Mouse (Mus musculus): ENCODE measurements around the gene Prickle3. TPM values are rescaled to one million over a fixed set of nuclear protein-coding genes. Genes with fewer than 3 reads are reported as not detected.

Gene Prickle3
- 8.4 and 12.5 TPM in 2 replicates for total RNA-seq (2014; fragmentation: Nextera tagmentation)
- 2.6 and 2.7 TPM in 2 replicates for total RNA-seq (2017)

- ATAC-seq (replicated peaks; ENCODE audit: poor library complexity, severe bottlenecking), result peak; percentile 75
These were observed at the start of gene Prickle3 for GRCm38 (mm10) chrX:7657221-7657639. Gene Prickle3, plus strand, starts transcription at chrX:7657260.

GRCm38 (mm10) chrX:7610035-7610434 lies 47.0 kb upstream of the Prickle3 start:
- ATAC-seq (replicated peaks; ENCODE audit: poor library complexity, severe bottlenecking), result no peak

GRCm38 (mm10) chrX:7610536-7611258 lies 46.4 kb upstream of the Prickle3 start:
- ATAC-seq (replicated peaks; ENCODE audit: poor library complexity, severe bottlenecking), result peak; percentile 33

- ATAC-seq (replicated peaks; ENCODE audit: poor library complexity, severe bottlenecking), result no peak
These were observed 39.0 kb upstream of the Prickle3 start for GRCm38 (mm10) chrX:7617889-7618551.

GRCm38 (mm10) chrX:7632560-7632959 lies 24.5 kb upstream of the Prickle3 start:
- ATAC-seq (replicated peaks; ENCODE audit: poor library complexity, severe bottlenecking), result peak; percentile 84

- ATAC-seq (replicated peaks; ENCODE audit: poor library complexity, severe bottlenecking), result no peak
These were observed 22.0 kb upstream of the Prickle3 start for GRCm38 (mm10) chrX:7635101-7635500.

- ATAC-seq (replicated peaks; ENCODE audit: poor library complexity, severe bottlenecking), result peak; percentile 100
These were observed 18.5 kb upstream of the Prickle3 start, which contains the start of gene Syp for GRCm38 (mm10) chrX:7638401-7639091. Gene Syp, plus strand, starts transcription at chrX:7638471.

GRCm38 (mm10) chrX:7639536-7640325 lies 17.3 kb upstream of the Prickle3 start:
- ATAC-seq (replicated peaks; ENCODE audit: poor library complexity, severe bottlenecking), result no peak

GRCm38 (mm10) chrX:7640785-7641184 lies 16.3 kb upstream of the Prickle3 start:
- no peak for ATAC-seq (replicated peaks; ENCODE audit: poor library complexity, severe bottlenecking)

GRCm38 (mm10) chrX:7645349-7645748 lies 11.7 kb upstream of the Prickle3 start:
- no peak for ATAC-seq (replicated peaks; ENCODE audit: poor library complexity, severe bottlenecking)

GRCm38 (mm10) chrX:7648671-7649304 lies 8.3 kb upstream of the Prickle3 start:
- ATAC-seq (replicated peaks; ENCODE audit: poor library complexity, severe bottlenecking), result peak; percentile 94

- ATAC-seq (replicated peaks; ENCODE audit: poor library complexity, severe bottlenecking), result peak; percentile 40
These were observed 1.1 kb downstream of the Prickle3 start for GRCm38 (mm10) chrX:7658031-7658784.

GRCm38 (mm10) chrX:7658785-7659589 lies 1.9 kb downstream of the Prickle3 start:
- 0 out of 2 replicates have a peak, but pooled peaks have one; percentile 1 for ATAC-seq (replicated peaks; ENCODE audit: poor library complexity, severe bottlenecking)

GRCm38 (mm10) chrX:7661086-7661485 lies 4.0 kb downstream of the Prickle3 start:
- no peak for ATAC-seq (replicated peaks; ENCODE audit: poor library complexity, severe bottlenecking)

GRCm38 (mm10) chrX:7662936-7663335 lies 5.9 kb downstream of the Prickle3 start:
- 0 out of 2 replicates have a peak, but pooled peaks have one; percentile 25 for ATAC-seq (replicated peaks; ENCODE audit: poor library complexity, severe bottlenecking)

GRCm38 (mm10) chrX:7664791-7665190 lies 7.7 kb downstream of the Prickle3 start:
- ATAC-seq (replicated peaks; ENCODE audit: poor library complexity, severe bottlenecking), result no peak

- ATAC-seq (replicated peaks; ENCODE audit: poor library complexity, severe bottlenecking), result no peak
These were observed 8.9 kb downstream of the Prickle3 start for GRCm38 (mm10) chrX:7665739-7666502.

Data from granulocyte monocyte progenitor cell, adult 5-6 weeks (primary cell).